Mouse (Mus musculus): ENCODE measurements around the gene U90926.

U90926 gene

GRCm38 (mm10) chr5:92215308-92215707, at the start of gene U90926:
TSS of gene U90926 (minus strand) at chr5:92215408.
- DNase-seq (ENCODE audit: low spot score) = no peak

- DNase-seq (ENCODE audit: low spot score) = no peak
Measured at GRCm38 (mm10) chr5:92263761-92264359, 48.7 kb upstream of the U90926 start.

GRCm38 (mm10) chr5:92262646-92263045, 47.4 kb upstream of the U90926 start:
- DNase-seq (ENCODE audit: low spot score) = no peak

GRCm38 (mm10) chr5:92256218-92256617, 41.0 kb upstream of the U90926 start, which contains the start of gene Ppef2:
TSS of gene Ppef2 (minus strand) at chr5:92256278.
- DNase-seq (ENCODE audit: low spot score) = no peak

- DNase-seq (ENCODE audit: low spot score) = no peak
Measured at GRCm38 (mm10) chr5:92254476-92254875, 39.3 kb upstream of the U90926 start.

- no peak for DNase-seq (ENCODE audit: low spot score)
Measured at GRCm38 (mm10) chr5:92252797-92253343, 37.7 kb upstream of the U90926 start.

GRCm38 (mm10) chr5:92252031-92252430, 36.8 kb upstream of the U90926 start:
- DNase-seq (ENCODE audit: low spot score) = no peak

- no peak for DNase-seq (ENCODE audit: low spot score)
Measured at GRCm38 (mm10) chr5:92248614-92249013, 33.4 kb upstream of the U90926 start.

- DNase-seq (ENCODE audit: low spot score) = peak; percentile 71
Measured at GRCm38 (mm10) chr5:92245483-92245882, 30.3 kb upstream of the U90926 start.

- DNase-seq (ENCODE audit: low spot score) = no peak
Measured at GRCm38 (mm10) chr5:92244900-92245299, 29.7 kb upstream of the U90926 start.

GRCm38 (mm10) chr5:92240769-92241168, 25.6 kb upstream of the U90926 start:
- DNase-seq (ENCODE audit: low spot score) = no peak

GRCm38 (mm10) chr5:92239333-92240232, 24.4 kb upstream of the U90926 start:
- peak; percentile 14 for DNase-seq (ENCODE audit: low spot score)

- peak; percentile 5 for DNase-seq (ENCODE audit: low spot score)
Measured at GRCm38 (mm10) chr5:92234939-92235557, 19.8 kb upstream of the U90926 start.

GRCm38 (mm10) chr5:92233366-92233765, 18.2 kb upstream of the U90926 start:
- DNase-seq (ENCODE audit: low spot score) = no peak

- DNase-seq (ENCODE audit: low spot score) = no peak
Measured at GRCm38 (mm10) chr5:92231836-92232235, 16.6 kb upstream of the U90926 start.

GRCm38 (mm10) chr5:92230306-92230705, 15.1 kb upstream of the U90926 start:
- DNase-seq (ENCODE audit: low spot score) = no peak

- DNase-seq (ENCODE audit: low spot score) = no peak
Measured at GRCm38 (mm10) chr5:92229514-92229913, 14.3 kb upstream of the U90926 start.

- DNase-seq (ENCODE audit: low spot score) = no peak
Measured at GRCm38 (mm10) chr5:92228776-92229175, 13.6 kb upstream of the U90926 start.

GRCm38 (mm10) chr5:92227782-92228181, 12.6 kb upstream of the U90926 start:
- no peak for DNase-seq (ENCODE audit: low spot score)

GRCm38 (mm10) chr5:92220287-92220902, 5.2 kb upstream of the U90926 start:
- no peak for DNase-seq (ENCODE audit: low spot score)

GRCm38 (mm10) chr5:92219826-92220225, 4.6 kb upstream of the U90926 start:
- DNase-seq (ENCODE audit: low spot score) = no peak

Measured in T-cell, adult 2 months (primary cell).